Mouse (Mus musculus): ENCODE measurements around the gene Hdac8. TPM values are rescaled to one million over a fixed set of nuclear protein-coding genes. Genes with fewer than 3 reads are reported as not detected.

The Hdac8 gene
- polyA plus RNA-seq, 1 experiment from 2014 or later, result 11.0 TPM

GRCm38 (mm10) chrX:102319696-102320095, 185.5 kb downstream of the Hdac8 start:
- no peak overlapping the region for H3K4me2 ChIP-seq (replicated peaks)
- H3K27me3 ChIP-seq, result 0 out of 2 replicates have a peak, but pooled peaks cover 3% of the 10 kb centered on the region
- no peak overlapping the region for H3K27ac ChIP-seq
- H3K4me3 ChIP-seq, result no peak overlapping the region
- no peak for ATAC-seq (ENCODE audit: insufficient number of reproducible peaks, insufficient read depth, low FRiP score, low TSS enrichment)
- no peaks in the 10 kb centered on the region for H3K9me3 ChIP-seq
- H3K36me3 ChIP-seq, result no peaks in the 10 kb centered on the region
- H3K9ac ChIP-seq, result no peak overlapping the region
- peaks cover 4% of the 10 kb centered on the region; the same call in 1 of the 2 replicates for H3K4me1 ChIP-seq
- WGBS, result 36% methylated on average over 3 of the region's 3 CpGs

GRCm38 (mm10) chrX:102319252-102319651, 185.9 kb downstream of the Hdac8 start:
- no peak for ATAC-seq (ENCODE audit: insufficient number of reproducible peaks, insufficient read depth, low FRiP score, low TSS enrichment)
- no peak overlapping the region for H3K27ac ChIP-seq
- H3K4me1 ChIP-seq, result peaks cover 4% of the 10 kb centered on the region; the same call in 1 of the 2 replicates
- H3K4me3 ChIP-seq, result no peak overlapping the region
- no peak overlapping the region for H3K4me2 ChIP-seq (replicated peaks)
- H3K9me3 ChIP-seq, result no peaks in the 10 kb centered on the region
- H3K9ac ChIP-seq, result no peak overlapping the region
- H3K36me3 ChIP-seq, result no peaks in the 10 kb centered on the region
- 0 out of 2 replicates have a peak, but pooled peaks cover 3% of the 10 kb centered on the region for H3K27me3 ChIP-seq

- no peak for ATAC-seq (ENCODE audit: insufficient number of reproducible peaks, insufficient read depth, low FRiP score, low TSS enrichment)
Measured at GRCm38 (mm10) chrX:102318782-102319181, 186.4 kb downstream of the Hdac8 start.

GRCm38 (mm10) chrX:102311119-102311518, 194.0 kb downstream of the Hdac8 start:
- no peak for ATAC-seq (ENCODE audit: insufficient number of reproducible peaks, insufficient read depth, low FRiP score, low TSS enrichment)
- 76% methylated on average over 3 of the region's 3 CpGs for WGBS
- H3K27me3 ChIP-seq, result peaks cover 17% of the 10 kb centered on the region

More at GRCm38 (mm10) chrX:102318782-102319181, 186.4 kb downstream of the Hdac8 start:
- Histone ChIP-seq H3K9ac (no peak overlapping the region), H3K36me3 (no peaks in the 10 kb centered on the region), H3K27me3 (0 out of 2 replicates have a peak, but pooled peaks cover 3% of the 10 kb centered on the region), H3K4me3 (no peak overlapping the region), H3K4me1 (peaks cover 4% of the 10 kb centered on the region; the same call in 1 of the 2 replicates), H3K27ac (no peak overlapping the region), H3K4me2 (replicated peaks) (no peak overlapping the region), H3K9me3 (no peaks in the 10 kb centered on the region)
- 87% methylated on average over 5 of the region's 5 CpGs for WGBS

GRCm38 (mm10) chrX:102307511-102307910, 197.6 kb downstream of the Hdac8 start:
- Histone ChIP-seq H3K4me3 (no peak overlapping the region), H3K27ac (no peak overlapping the region), H3K9me3 (no peaks in the 10 kb centered on the region), H3K9ac (no peak overlapping the region), H3K4me1 (0 out of 2 replicates have a peak, but pooled peaks cover 5% of the 10 kb centered on the region), H3K36me3 (no peaks in the 10 kb centered on the region), H3K27me3 (peaks cover 24% of the 10 kb centered on the region), H3K4me2 (replicated peaks) (no peak overlapping the region)
- 41% methylated on average over 5 of the region's 5 CpGs for WGBS
- no peak for ATAC-seq (ENCODE audit: insufficient number of reproducible peaks, insufficient read depth, low FRiP score, low TSS enrichment)

More at GRCm38 (mm10) chrX:102311119-102311518, 194.0 kb downstream of the Hdac8 start:
- no peaks in the 10 kb centered on the region for H3K9me3 ChIP-seq
- no peak overlapping the region for H3K4me2 ChIP-seq (replicated peaks)
- no peak overlapping the region for H3K4me3 ChIP-seq
- no peak overlapping the region for H3K27ac ChIP-seq
- no peaks in the 10 kb centered on the region for H3K4me1 ChIP-seq
- no peak overlapping the region for H3K9ac ChIP-seq
- H3K36me3 ChIP-seq, result no peaks in the 10 kb centered on the region

GRCm38 (mm10) chrX:102305806-102306205, 199.4 kb downstream of the Hdac8 start:
- H3K36me3 ChIP-seq, result no peaks in the 10 kb centered on the region
- H3K9me3 ChIP-seq, result no peaks in the 10 kb centered on the region
- H3K27me3 ChIP-seq, result peaks cover 19% of the 10 kb centered on the region
- no peak overlapping the region for H3K27ac ChIP-seq
- no peak overlapping the region for H3K4me3 ChIP-seq
- H3K9ac ChIP-seq, result no peak overlapping the region
- no peak for ATAC-seq (ENCODE audit: insufficient number of reproducible peaks, insufficient read depth, low FRiP score, low TSS enrichment)
- H3K4me2 ChIP-seq (replicated peaks), result no peak overlapping the region
- H3K4me1 ChIP-seq, result 0 out of 2 replicates have a peak, but pooled peaks cover 9% of the 10 kb centered on the region
- WGBS, result 64% methylated on average over 4 of the region's 4 CpGs

- no peaks in the 10 kb centered on the region for H3K36me3 ChIP-seq
- H3K9me3 ChIP-seq, result no peaks in the 10 kb centered on the region
- WGBS, result 76% methylated on average over 4 of the region's 4 CpGs
- H3K4me2 ChIP-seq (replicated peaks), result no peak overlapping the region
- no peak for ATAC-seq (ENCODE audit: insufficient number of reproducible peaks, insufficient read depth, low FRiP score, low TSS enrichment)
- no peak overlapping the region for H3K4me3 ChIP-seq
- no peak overlapping the region for H3K9ac ChIP-seq
- H3K4me1 ChIP-seq, result 0 out of 2 replicates have a peak, but pooled peaks cover 9% of the 10 kb centered on the region
- no peak overlapping the region for H3K27ac ChIP-seq
- peaks cover 15% of the 10 kb centered on the region for H3K27me3 ChIP-seq
Measured at GRCm38 (mm10) chrX:102304914-102305313, 200.2 kb downstream of the Hdac8 start.

GRCm38 (mm10) chrX:102302476-102302875, 202.7 kb downstream of the Hdac8 start:
- no peak overlapping the region for H3K27ac ChIP-seq
- H3K36me3 ChIP-seq, result no peaks in the 10 kb centered on the region
- no peak overlapping the region for H3K4me2 ChIP-seq (replicated peaks)
- ATAC-seq (ENCODE audit: insufficient number of reproducible peaks, insufficient read depth, low FRiP score, low TSS enrichment), result no peak
- peaks cover 11% of the 10 kb centered on the region for H3K27me3 ChIP-seq
- H3K9ac ChIP-seq, result no peak overlapping the region
- no peaks in the 10 kb centered on the region for H3K9me3 ChIP-seq
- 0 out of 2 replicates have a peak, but pooled peaks cover 9% of the 10 kb centered on the region for H3K4me1 ChIP-seq
- WGBS, result 30% methylated on average over 3 of the region's 3 CpGs
- no peak overlapping the region for H3K4me3 ChIP-seq

- Histone ChIP-seq H3K27me3 (0 out of 2 replicates have a peak, but pooled peaks cover 3% of the 10 kb centered on the region), H3K27ac (no peak overlapping the region)
- ATAC-seq (ENCODE audit: insufficient number of reproducible peaks, insufficient read depth, low FRiP score, low TSS enrichment), result no peak
Measured at GRCm38 (mm10) chrX:102284889-102285288, 220.3 kb downstream of the Hdac8 start.

GRCm38 (mm10) chrX:102262620-102263345, 242.4 kb downstream of the Hdac8 start:
- H3K4me2 ChIP-seq (replicated peaks), result no peak overlapping the region
- H3K27me3 ChIP-seq, result peaks cover 6% of the 10 kb centered on the region; the same call in 1 of the 2 replicates
- H3K9me3 ChIP-seq, result no peaks in the 10 kb centered on the region
- H3K4me3 ChIP-seq, result no peak overlapping the region
- H3K36me3 ChIP-seq, result no peaks in the 10 kb centered on the region
- WGBS, result 84% methylated on average over 14 of the region's 14 CpGs
- H3K27ac ChIP-seq, result no peak overlapping the region
- no peak overlapping the region for H3K9ac ChIP-seq
- ATAC-seq (ENCODE audit: insufficient number of reproducible peaks, insufficient read depth, low FRiP score, low TSS enrichment), result no peak
- H3K4me1 ChIP-seq, result no peaks in the 10 kb centered on the region

More at GRCm38 (mm10) chrX:102284889-102285288, 220.3 kb downstream of the Hdac8 start:
- 35% methylated on average over 3 of the region's 3 CpGs for WGBS
- Histone ChIP-seq H3K4me2 (replicated peaks) (no peak overlapping the region), H3K4me1 (peaks cover 9% of the 10 kb centered on the region; the same call in 1 of the 2 replicates), H3K9me3 (no peaks in the 10 kb centered on the region), H3K4me3 (no peak overlapping the region), H3K36me3 (no peaks in the 10 kb centered on the region), H3K9ac (no peak overlapping the region)

GRCm38 (mm10) chrX:102259772-102260171, 245.4 kb downstream of the Hdac8 start:
- no peaks in the 10 kb centered on the region for H3K4me1 ChIP-seq
- H3K4me2 ChIP-seq (replicated peaks), result no peak overlapping the region
- no peaks in the 10 kb centered on the region for H3K36me3 ChIP-seq
- H3K27ac ChIP-seq, result no peak overlapping the region
- WGBS, result 85% methylated on average over 4 of the region's 4 CpGs
- no peak for ATAC-seq (ENCODE audit: insufficient number of reproducible peaks, insufficient read depth, low FRiP score, low TSS enrichment)
- no peak overlapping the region for H3K9ac ChIP-seq
- peaks cover 6% of the 10 kb centered on the region; the same call in 1 of the 2 replicates for H3K27me3 ChIP-seq
- H3K9me3 ChIP-seq, result no peaks in the 10 kb centered on the region
- H3K4me3 ChIP-seq, result no peak overlapping the region

GRCm38 (mm10) chrX:102253892-102254291, 251.3 kb downstream of the Hdac8 start:
- Histone ChIP-seq H3K27ac (no peak overlapping the region), H3K4me1 (no peaks in the 10 kb centered on the region), H3K9me3 (no peaks in the 10 kb centered on the region), H3K9ac (no peak overlapping the region), H3K36me3 (no peaks in the 10 kb centered on the region), H3K4me2 (replicated peaks) (peak overlapping the region; percentile 36), H3K27me3 (peaks cover 42% of the 10 kb centered on the region), H3K4me3 (no peak overlapping the region)
- 17% methylated on average over 7 of the region's 7 CpGs for WGBS
- ATAC-seq (ENCODE audit: insufficient number of reproducible peaks, insufficient read depth, low FRiP score, low TSS enrichment), result no peak
